Mouse (Mus musculus) limb, embryonic 10.5 days (tissue): ENCODE results near the gene Olfr980. TPM values are rescaled to one million over a fixed set of nuclear protein-coding genes. Genes with fewer than 3 reads are reported as not detected.
"Not testable (repeated sequence)": the region's sequence is repeated elsewhere in the genome, so short reads cannot be mapped to it uniquely, and the experiment has no call there.

Experiments
- DNase-seq: peaks from one replicate; pipeline ENCODE4 v3.0.0-alpha.2; 2017; ENCODE audit warnings: low spot score
- H3K27ac ChIP-seq: fragments of 300-500 bp; sonication (generic); 2 replicates; pipeline ENCODE4 v1.5.1; 2016; ENCODE audit warnings: mild to moderate bottlenecking
- H3K27me3 ChIP-seq: fragments of 300-500 bp; sonication (generic); 2 replicates; pipeline ENCODE4 v1.6.1; 2016; ENCODE audit warnings: low read depth, mild to moderate bottlenecking; ENCODE audit not compliant: poor library complexity, severe bottlenecking
- H3K36me3 ChIP-seq: fragments of 300-500 bp; sonication (generic); 2 replicates; pipeline ENCODE4 v1.6.1; 2016; ENCODE audit warnings: mild to moderate bottlenecking, moderate library complexity
- H3K4me1 ChIP-seq: fragments of 300-500 bp; sonication (generic); 2 replicates; pipeline ENCODE4 v1.6.1; 2016
- H3K4me3 ChIP-seq: fragments of 300-500 bp; sonication (generic); 2 replicates; pipeline ENCODE4 v1.5.1; 2016; ENCODE audit warnings: mild to moderate bottlenecking, moderate library complexity
- H3K9me3 ChIP-seq: fragments of 300-500 bp; sonication (generic); replicated peaks from 2 replicates; pipeline ENCODE4 v1.6.1; 2016; ENCODE audit warnings: mild to moderate bottlenecking
- WGBS: fragments of 180-500 bp; shearing (Covaris S2); methylation state at CpG from one replicate; pipeline ENCODE4 v1.1.7; 2016; 5-methylcytosine and 5-hydroxymethylcytosine counted together
- polyA plus RNA-seq: library from polyadenylated mRNA; unstranded; fragments of >200 nt; fragmentation: Nextera tagmentation; extraction: Ambion mirVana; gene quantifications from 2 replicates; pipeline ENCODE4 v1.2.1, GENCODE M21; 2016

Olfr980 gene
- not detected in 2 replicates for polyA plus RNA-seq

- Histone ChIP-seq H3K4me3 (no peak within 1 kb of the TSS), H3K4me1 (no peaks in the 10 kb centered on the region), H3K27ac (no peak within 1 kb of the TSS), H3K36me3 (no peaks in the 10 kb centered on the region), H3K27me3 (no peaks in the 10 kb centered on the region), H3K9me3 (no peaks in the 10 kb centered on the region)
- 91% methylated on average over 1 of the region's 1 CpGs for WGBS
- no peak for DNase-seq
Observed at GRCm38 (mm10) chr9:40009482-40009881, at the start of gene Olfr980. Olfr980 (minus strand) TSS chr9:40009582.

GRCm38 (mm10) chr9:40050138-40050537 lies 40.8 kb upstream of the Olfr980 start:
- H3K4me1 ChIP-seq, result no peaks in the 10 kb centered on the region
- no peak overlapping the region for H3K4me3 ChIP-seq
- H3K27me3 ChIP-seq, result no peaks in the 10 kb centered on the region
- no peaks in the 10 kb centered on the region for H3K9me3 ChIP-seq
- no peak for DNase-seq
- H3K36me3 ChIP-seq, result no peaks in the 10 kb centered on the region
- no peak overlapping the region for H3K27ac ChIP-seq
- WGBS, result 92% methylated on average over 19 of the region's 19 CpGs

GRCm38 (mm10) chr9:40021164-40021563 lies 11.8 kb upstream of the Olfr980 start, which contains the start of gene Olfr981:
Olfr981 (plus strand) TSS chr9:40021464.
- Histone ChIP-seq H3K27ac (no peak within 1 kb of the TSS), H3K4me1 (no peaks in the 10 kb centered on the region), H3K4me3 (no peak within 1 kb of the TSS), H3K27me3 (no peaks in the 10 kb centered on the region), H3K9me3 (no peaks in the 10 kb centered on the region), H3K36me3 (no peaks in the 10 kb centered on the region)
- WGBS, result 69% methylated on average over 2 of the region's 2 CpGs
- no peak for DNase-seq

GRCm38 (mm10) chr9:40003365-40003764 lies 6.0 kb downstream of the Olfr980 start, which contains the start of gene Olfr979:
Olfr979 (minus strand) TSS chr9:40003465.
- Histone ChIP-seq H3K27me3 (no peaks in the 10 kb centered on the region), H3K27ac (no peak within 1 kb of the TSS), H3K36me3 (no peaks in the 10 kb centered on the region), H3K9me3 (no peaks in the 10 kb centered on the region), H3K4me3 (no peak within 1 kb of the TSS), H3K4me1 (no peaks in the 10 kb centered on the region)
- WGBS, result 89% methylated on average over 1 of the region's 1 CpGs
- DNase-seq, result no peak

- Histone ChIP-seq H3K9me3 (no peaks in the 10 kb centered on the region), H3K27ac (no peak within 1 kb of the TSS), H3K27me3 (no peaks in the 10 kb centered on the region), H3K4me3 (no peak within 1 kb of the TSS), H3K36me3 (no peaks in the 10 kb centered on the region), H3K4me1 (no peaks in the 10 kb centered on the region)
- DNase-seq, result no peak
- WGBS, result 86% methylated on average over 2 of the region's 2 CpGs
Observed at GRCm38 (mm10) chr9:39991813-39992212, 17.6 kb downstream of the Olfr980 start, which contains the start of gene Olfr978. Olfr978 (plus strand) TSS chr9:39992113.

GRCm38 (mm10) chr9:39976581-39977145 lies 32.7 kb downstream of the Olfr980 start:
- not testable (repeated sequence) for H3K36me3 ChIP-seq, H3K27me3 ChIP-seq, H3K9me3 ChIP-seq, DNase-seq, H3K4me1 ChIP-seq, H3K27ac ChIP-seq, H3K4me3 ChIP-seq
- 91% methylated on average over 1 of the region's 1 CpGs for WGBS

GRCm38 (mm10) chr9:39961033-39961432 lies 48.3 kb downstream of the Olfr980 start, which contains the start of gene Olfr976:
Olfr976 (minus strand) TSS chr9:39961133.
- 86% methylated on average over 8 of the region's 9 CpGs for WGBS
- H3K4me3 ChIP-seq, H3K27ac ChIP-seq, H3K36me3 ChIP-seq, DNase-seq, H3K4me1 ChIP-seq, H3K27me3 ChIP-seq, H3K9me3 ChIP-seq: not testable (repeated sequence)

Other genes starting within 250 kb of the Olfr980 start
- gene Olfr968, start 226.3 kb downstream of the Olfr980 start, polyA plus RNA-seq, result not detected in 2 replicates
- not detected in 2 replicates for gene Olfr969, start 218.6 kb downstream of the Olfr980 start, polyA plus RNA-seq
- gene Olfr970, start 200.7 kb downstream of the Olfr980 start, polyA plus RNA-seq, result not detected in 2 replicates
- gene Olfr971, start 172.7 kb downstream of the Olfr980 start, polyA plus RNA-seq, result not detected in 2 replicates
- not detected in 2 replicates for gene Olfr972, start 143.2 kb downstream of the Olfr980 start, polyA plus RNA-seq
- gene Olfr229, start 102.2 kb downstream of the Olfr980 start, polyA plus RNA-seq, result not detected in 2 replicates
- gene Olfr974, start 72.1 kb downstream of the Olfr980 start, polyA plus RNA-seq, result not detected in 2 replicates
- gene Olfr975, start 57.5 kb downstream of the Olfr980 start, polyA plus RNA-seq, result not detected in 2 replicates
- not detected in 2 replicates for gene Olfr976, start 48.4 kb downstream of the Olfr980 start, polyA plus RNA-seq
- not detected in 2 replicates for gene Olfr978, start 17.5 kb downstream of the Olfr980 start, polyA plus RNA-seq
- gene Olfr979, start 6.1 kb downstream of the Olfr980 start, polyA plus RNA-seq, result not detected in 2 replicates
- not detected in 2 replicates for gene Olfr981, start 11.9 kb upstream of the Olfr980 start, polyA plus RNA-seq
- gene Olfr982, start 64.2 kb upstream of the Olfr980 start, polyA plus RNA-seq, result not detected in 2 replicates
- gene Olfr983, start 84.0 kb upstream of the Olfr980 start, polyA plus RNA-seq, result not detected in 2 replicates
- not detected in 2 replicates for gene Olfr984, start 104.6 kb upstream of the Olfr980 start, polyA plus RNA-seq
- gene Olfr985, start 120.6 kb upstream of the Olfr980 start, polyA plus RNA-seq, result not detected in 2 replicates
- not detected in 2 replicates for gene Tmem225, start 138.5 kb upstream of the Olfr980 start, polyA plus RNA-seq
- gene Olfr986, start 171.3 kb upstream of the Olfr980 start, polyA plus RNA-seq, result not detected in 2 replicates
- 7.5 and 8.4 TPM in 2 replicates for gene Zfp202, start 182.7 kb upstream of the Olfr980 start, polyA plus RNA-seq